Mouse (Mus musculus): Measurements from ENCODE around the gene Tmem63a. TPM values are rescaled to one million over a fixed set of nuclear protein-coding genes. Genes with fewer than 3 reads are reported as not detected.
"Not testable (repeated sequence)": the region's sequence is repeated elsewhere in the genome, so short reads cannot be mapped to it uniquely, and the experiment has no call there.

Gene Tmem63a
- polyA plus RNA-seq, 1 experiment: 72.8 TPM

GRCm38 (mm10) chr1:180958797-180959196, 16.7 kb downstream of the Tmem63a start:
- no peak for DNase-seq (ENCODE audit: low spot score)

GRCm38 (mm10) chr1:180965786-180966185, 23.6 kb downstream of the Tmem63a start:
- DNase-seq (ENCODE audit: low spot score): no peak

- DNase-seq (ENCODE audit: low spot score): no peak
Observed at GRCm38 (mm10) chr1:180966542-180966941, 24.4 kb downstream of the Tmem63a start.

- DNase-seq (ENCODE audit: low spot score): no peak
Observed at GRCm38 (mm10) chr1:180967261-180967660, 25.1 kb downstream of the Tmem63a start.

DNA sequence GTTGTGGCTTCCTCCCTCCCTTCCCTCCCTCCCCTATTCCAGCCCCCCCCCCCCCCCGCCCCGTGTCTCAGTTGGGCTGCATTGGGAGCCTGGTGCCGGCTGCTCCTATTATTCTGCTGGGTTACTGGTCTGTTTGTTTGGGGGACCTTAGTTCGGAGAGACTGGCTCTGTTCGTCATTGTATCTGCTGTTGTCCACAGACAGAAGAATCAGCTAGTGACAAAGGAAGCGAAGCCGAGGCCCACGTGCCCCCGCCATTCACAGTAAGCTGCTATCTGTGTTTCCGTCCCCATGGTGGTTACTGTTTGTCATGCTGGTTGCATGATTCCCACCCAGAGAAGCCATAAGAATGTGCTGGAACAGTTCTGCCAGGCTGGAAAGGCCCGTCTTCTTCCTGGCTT, 30.8 kb downstream of the Tmem63a start:
- DNase-seq (ENCODE audit: low spot score): no peak

GRCm38 (mm10) chr1:180974126-180974746, 32.1 kb downstream of the Tmem63a start:
- no peak for DNase-seq (ENCODE audit: low spot score)

- no peak for DNase-seq (ENCODE audit: low spot score)
Observed at GRCm38 (mm10) chr1:180976110-180976679, 34.1 kb downstream of the Tmem63a start.

- no peak for DNase-seq (ENCODE audit: low spot score)
Observed at GRCm38 (mm10) chr1:180979484-180980251, 37.5 kb downstream of the Tmem63a start.

DNA sequence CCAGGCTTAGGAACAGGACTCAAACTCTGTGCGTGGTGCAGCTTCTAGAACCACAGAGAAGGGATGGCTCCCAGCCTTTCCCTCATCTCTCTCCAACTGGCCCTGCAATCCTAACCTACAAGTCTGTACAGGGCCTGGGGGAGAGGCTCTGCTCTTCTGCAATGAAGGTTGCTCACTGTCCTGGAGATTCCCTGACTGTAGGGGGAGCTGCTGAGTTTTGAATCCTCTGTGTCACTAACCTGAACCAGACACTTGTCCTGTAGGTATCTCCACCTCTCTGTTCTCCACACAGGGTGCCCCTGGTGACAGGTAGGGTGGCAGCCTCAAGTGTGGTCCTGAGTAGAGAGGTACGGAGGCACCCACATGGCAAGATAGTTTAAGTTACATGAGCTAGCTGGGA, 38.3 kb downstream of the Tmem63a start:
- DNase-seq (ENCODE audit: low spot score): no peak

DNA sequence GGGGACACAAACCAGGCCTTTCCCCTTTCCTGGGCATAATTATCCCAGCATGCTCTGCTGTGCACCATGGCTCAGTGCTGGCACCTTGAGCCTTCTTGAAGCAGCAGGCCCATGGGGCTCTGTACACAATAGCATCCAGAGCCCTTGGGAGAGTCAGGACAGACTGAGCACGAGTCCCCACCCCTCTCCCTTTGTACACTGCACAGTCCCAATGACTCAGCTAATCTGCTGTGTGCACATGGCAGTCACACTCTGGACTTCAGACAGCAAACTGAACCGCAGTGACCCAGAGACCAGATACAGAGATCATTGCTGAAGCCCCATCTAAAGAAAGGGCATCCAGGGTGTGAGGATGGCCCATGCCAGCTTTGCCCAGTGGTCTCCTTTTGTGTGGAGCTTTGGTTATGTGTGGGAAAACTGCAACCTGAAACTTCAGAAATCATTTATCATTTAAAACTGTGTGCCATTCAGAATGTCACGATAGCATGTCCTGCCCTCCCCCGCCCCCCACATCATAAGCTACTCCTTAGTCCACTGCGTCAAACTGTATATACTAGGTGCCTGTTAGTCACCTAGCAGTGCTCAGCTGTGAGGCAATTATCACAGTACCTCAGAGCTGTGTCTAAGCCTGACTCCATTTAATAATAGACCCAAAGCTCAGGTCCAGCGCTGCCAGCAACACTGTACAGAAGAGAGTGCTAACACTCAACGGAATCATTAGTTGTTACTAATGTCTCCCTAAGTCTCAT, 39.3 kb downstream of the Tmem63a start:
- not testable (repeated sequence) for DNase-seq (ENCODE audit: low spot score)

- DNase-seq (ENCODE audit: low spot score): no peak
Observed at GRCm38 (mm10) chr1:180986701-180987100, 44.6 kb downstream of the Tmem63a start.

DNA sequence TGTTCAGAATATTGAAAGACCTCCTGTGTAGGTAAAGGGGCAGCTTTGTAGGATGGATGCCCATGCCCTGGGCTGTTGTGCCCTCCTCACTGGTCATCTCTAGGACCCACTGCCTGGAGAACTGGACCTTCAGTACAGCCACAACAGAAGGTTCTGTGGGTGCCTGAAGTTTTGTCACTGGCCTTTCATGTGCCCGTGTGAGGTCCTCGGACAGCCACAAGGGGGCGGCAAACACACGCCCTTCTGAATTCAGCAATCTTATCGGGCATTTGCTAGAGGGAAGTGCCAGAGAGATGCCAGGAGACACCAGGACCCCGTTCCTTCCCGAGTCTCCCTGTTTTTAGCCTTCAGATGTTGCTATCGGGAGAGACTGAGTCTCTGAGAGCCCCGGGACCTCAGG, 45.6 kb downstream of the Tmem63a start:
- DNase-seq (ENCODE audit: low spot score): peak; percentile 55

DNA sequence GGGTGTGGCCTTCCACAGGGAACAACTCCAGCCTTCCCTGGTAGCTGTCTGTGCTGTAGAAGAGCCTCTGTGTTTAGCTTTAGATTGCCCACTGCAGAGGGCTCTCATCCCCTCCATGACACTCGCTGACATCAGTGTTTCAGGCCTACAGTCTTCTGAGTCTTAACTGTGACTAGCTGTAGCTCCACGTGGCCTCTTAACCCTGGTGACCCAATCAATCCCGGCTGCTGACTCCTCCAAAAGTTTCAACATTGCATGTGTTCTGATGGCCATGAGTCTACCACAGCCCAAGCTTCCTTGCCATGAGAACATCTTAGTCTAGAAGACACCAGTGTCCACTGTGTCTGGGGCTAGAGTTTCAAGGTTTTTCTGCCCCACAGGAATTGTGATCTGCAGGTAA, 48.5 kb downstream of the Tmem63a start:
- no peak for DNase-seq (ENCODE audit: low spot score)

- DNase-seq (ENCODE audit: low spot score): no peak
Observed at GRCm38 (mm10) chr1:180992142-180992541, 50.0 kb downstream of the Tmem63a start.

DNA sequence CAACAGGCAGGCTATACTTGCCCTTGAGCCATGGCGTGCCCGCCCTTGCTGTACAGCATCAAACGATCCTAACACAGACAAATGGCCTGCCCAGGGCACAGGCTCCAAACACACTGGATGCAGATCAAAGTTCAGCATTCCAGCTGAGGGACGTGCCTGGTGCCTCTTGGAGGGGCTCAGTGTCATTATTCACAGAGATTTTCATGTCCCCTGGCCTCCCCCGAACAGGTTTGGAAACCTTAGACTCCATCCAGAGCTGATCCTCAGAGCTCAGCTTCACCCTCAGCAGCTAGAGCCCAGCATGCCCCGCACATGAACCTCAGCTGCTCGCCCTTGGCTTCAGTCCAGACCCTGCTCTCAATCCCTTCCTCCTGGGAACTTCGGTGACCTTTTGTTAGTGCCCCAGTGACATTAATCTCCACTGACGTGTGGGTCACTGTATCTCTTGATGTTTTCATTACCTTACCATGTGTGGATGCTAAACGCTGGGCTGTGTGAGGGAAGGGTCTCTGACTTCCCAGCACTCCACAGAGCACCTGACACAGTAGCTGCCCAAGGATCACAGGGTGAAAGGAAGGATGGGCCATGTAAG, 58.5 kb downstream of the Tmem63a start:
- DNase-seq (ENCODE audit: low spot score): no peak

DNA sequence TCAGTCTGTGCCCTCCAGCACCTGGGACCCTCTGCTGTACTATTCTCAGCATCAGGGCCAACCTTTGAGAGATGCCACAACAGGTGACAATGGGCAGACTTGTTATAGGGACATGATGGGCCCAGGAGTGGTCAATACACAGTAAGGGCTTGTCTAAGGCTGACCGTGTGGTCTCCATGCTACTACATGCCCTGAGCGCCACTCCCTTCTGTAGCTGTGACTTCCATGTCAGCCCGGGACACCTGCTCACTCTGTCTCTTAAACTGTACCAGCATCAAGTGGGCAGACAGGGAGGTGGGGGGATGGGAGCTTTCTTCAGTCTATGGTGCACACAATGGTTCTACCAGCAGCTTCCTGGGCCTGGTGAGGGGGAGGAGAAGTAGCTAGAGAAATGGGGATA, 59.1 kb downstream of the Tmem63a start:
- no peak for DNase-seq (ENCODE audit: low spot score)

DNA sequence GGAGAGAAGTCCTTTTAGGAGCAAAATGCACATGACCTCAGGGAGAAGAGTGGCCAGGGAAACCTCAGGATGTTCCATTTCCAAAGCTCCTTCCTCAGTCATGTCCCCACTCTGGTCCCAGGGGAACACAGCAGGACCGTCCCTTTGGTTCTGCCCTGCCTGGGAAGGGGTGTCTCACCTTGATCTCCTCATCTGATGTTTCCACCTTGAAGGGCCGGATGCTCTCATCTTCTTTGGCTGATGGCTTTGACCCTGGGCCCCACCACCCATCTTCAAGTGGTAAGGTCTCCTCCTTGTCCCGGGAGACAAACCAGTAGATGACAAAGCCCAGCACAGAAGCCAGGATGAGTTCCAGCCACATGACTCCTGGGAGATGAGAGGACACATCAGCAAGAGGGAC, 59.5 kb downstream of the Tmem63a start:
- DNase-seq (ENCODE audit: low spot score): no peak

- no peak for DNase-seq (ENCODE audit: low spot score)
Observed at GRCm38 (mm10) chr1:181003790-181004189, 61.6 kb downstream of the Tmem63a start.

DNA sequence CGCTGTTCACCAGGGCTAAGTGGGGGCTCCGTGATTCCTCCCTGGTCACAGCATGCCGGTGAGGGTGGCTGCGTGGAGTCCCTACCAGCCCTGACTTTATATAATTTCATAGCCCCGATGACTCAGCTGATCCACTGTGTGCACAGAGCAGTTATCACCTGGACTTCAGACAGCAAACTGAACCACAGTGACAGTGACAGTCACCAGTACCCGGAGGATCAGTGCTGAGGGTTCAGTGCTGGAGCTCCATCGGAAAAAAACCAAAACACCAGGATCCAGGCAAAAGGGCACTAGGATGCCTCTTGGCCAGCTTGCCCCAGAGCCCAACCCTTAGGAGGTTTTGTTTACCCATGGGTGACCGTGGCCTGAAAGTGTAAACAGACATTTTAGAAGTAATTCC, 63.2 kb downstream of the Tmem63a start:
- no peak for DNase-seq (ENCODE audit: low spot score)

DNA sequence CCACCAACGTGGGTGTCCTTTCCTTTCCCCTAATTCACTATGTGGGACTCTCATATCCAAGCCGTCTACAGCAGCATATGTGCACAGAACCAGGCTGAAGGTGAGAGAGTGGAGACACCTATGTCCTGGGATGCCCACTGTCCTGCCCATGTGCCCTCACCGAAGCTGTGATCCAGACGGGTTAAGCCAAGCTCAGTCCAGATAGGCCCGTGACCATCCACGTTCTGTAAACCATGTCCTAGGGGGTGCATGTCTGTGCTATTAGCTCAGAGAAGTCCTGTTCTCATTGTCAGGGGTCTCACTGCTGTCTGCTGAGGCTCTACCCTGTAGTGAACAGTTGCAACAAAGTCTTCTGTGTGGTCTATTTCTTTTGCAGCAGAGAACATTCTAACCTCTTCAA, 65.7 kb downstream of the Tmem63a start:
- peak; percentile 15 for DNase-seq (ENCODE audit: low spot score)

DNA sequence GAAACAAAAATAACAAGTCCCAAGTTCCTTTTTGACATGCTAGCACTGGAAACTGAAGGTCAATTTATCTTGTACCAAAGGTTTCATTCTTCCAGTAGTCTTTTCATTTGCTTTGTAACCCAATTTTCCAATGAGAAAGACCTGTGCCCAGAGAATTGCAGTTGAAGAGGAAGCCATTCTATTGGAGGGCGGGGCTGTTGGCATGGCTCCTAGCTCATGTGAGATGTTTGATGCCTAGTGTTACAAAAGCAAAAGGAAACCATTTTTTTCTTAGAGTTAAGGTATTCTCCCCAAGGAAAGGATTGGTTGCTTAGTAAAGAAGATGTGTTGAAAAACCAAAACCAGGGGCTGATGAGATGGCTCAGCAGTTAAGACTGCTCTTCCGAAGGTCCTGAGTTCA, 66.1 kb downstream of the Tmem63a start:
- DNase-seq (ENCODE audit: low spot score): peak; percentile 19

GRCm38 (mm10) chr1:181009011-181009590, 67.0 kb downstream of the Tmem63a start:
- peak; percentile 20 for DNase-seq (ENCODE audit: low spot score)
